Mouse (Mus musculus): ENCODE data around the gene Gm17657. TPM values are rescaled to one million over a fixed set of nuclear protein-coding genes. Genes with fewer than 3 reads are reported as not detected.

Gene Gm17657
- polyA plus RNA-seq, 1 experiment: not detected

DNA sequence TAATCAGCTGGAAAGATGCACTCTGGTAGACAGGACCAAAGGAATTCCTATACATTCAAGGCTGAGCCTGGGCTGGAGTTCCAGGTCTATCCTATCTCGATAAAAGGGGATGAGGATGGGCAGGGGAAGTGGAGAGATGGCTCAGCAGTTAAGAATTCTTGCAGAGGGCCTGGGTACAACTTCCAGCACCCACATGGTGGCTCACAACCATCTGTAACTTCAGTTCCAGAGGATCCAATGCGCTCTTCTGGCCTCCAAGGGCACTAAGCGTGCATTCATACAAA, 52.4 kb downstream of the Gm17657 start:
- Histone ChIP-seq H3K4me3 (ENCODE audit: low read depth, low read length) (no peak overlapping the region), H3K27ac (ENCODE audit: insufficient read depth, low read depth, low read length) (no peak overlapping the region), H3K27me3 (ENCODE audit: control insufficient read depth, insufficient read depth, low read length) (no peaks in the 10 kb centered on the region), H3K36me3 (ENCODE audit: control insufficient read depth, insufficient read depth, low read length) (peaks cover 27% of the 10 kb centered on the region), H3K4me1 (ENCODE audit: control insufficient read depth, insufficient read depth, insufficient read length, low read length) (peaks cover 4% of the 10 kb centered on the region; the same call in 1 of the 2 replicates)
- TF ChIP-seq CTCF (IDR thresholded peaks at IDR 0.05; ENCODE audit: extremely low read depth, insufficient read length, insufficient replicate concordance, low read depth, low read length): no peak
- no peak for TF ChIP-seq POLR2A (IDR thresholded peaks at IDR 0.05; ENCODE audit: low read depth, low read length)
- 87% methylated on average over 3 of the region's 3 CpGs for WGBS

DNA sequence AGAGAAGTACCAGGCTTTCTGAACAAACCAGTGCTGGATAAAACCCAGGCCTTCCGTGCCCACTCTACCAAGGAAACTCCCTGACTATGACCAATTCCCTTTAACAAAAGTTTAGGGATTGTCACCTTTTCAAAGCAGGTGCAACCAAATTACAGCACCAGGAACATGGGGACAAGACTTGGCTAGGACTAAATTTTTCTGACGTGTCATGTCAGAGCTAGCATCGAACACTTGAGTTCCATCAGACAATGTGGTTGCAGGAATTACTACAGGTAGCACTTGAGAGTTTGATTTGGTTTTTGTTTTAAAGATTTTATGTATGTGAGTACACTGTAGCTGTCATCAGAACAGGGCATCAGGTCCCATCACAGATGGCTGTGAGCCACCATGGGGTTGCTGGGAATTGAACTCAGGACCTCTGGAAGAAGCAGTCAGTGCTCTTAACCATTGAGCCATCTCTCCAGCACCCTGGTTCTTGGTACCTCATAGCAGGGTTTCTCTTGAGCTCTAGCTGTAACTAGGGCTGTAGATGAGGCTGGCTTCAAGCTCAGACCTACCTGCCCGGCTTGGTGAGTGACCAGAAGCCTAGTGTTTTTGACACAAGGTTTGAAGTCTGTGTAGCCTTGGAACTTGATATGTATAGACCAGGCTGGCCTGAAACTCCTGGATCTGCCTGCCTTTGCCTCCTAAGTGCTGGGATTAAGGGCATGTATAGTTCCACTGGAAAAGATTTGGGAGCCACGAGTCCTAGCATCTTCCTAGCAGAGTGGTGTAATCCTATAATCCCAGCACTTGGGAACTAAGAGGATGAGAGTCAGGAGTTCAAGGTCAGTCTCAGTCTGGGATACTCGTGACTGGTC, 53.0 kb downstream of the Gm17657 start:
- TF ChIP-seq CTCF (IDR thresholded peaks at IDR 0.05; ENCODE audit: extremely low read depth, insufficient read length, insufficient replicate concordance, low read depth, low read length) (no peak), POLR2A (IDR thresholded peaks at IDR 0.05; ENCODE audit: low read depth, low read length) (no peak)
- WGBS: 75% methylated on average over 6 of the region's 6 CpGs
- Histone ChIP-seq H3K27me3 (ENCODE audit: control insufficient read depth, insufficient read depth, low read length) (no peaks in the 10 kb centered on the region), H3K36me3 (ENCODE audit: control insufficient read depth, insufficient read depth, low read length) (peaks cover 32% of the 10 kb centered on the region), H3K4me3 (ENCODE audit: low read depth, low read length) (no peak overlapping the region), H3K4me1 (ENCODE audit: control insufficient read depth, insufficient read depth, insufficient read length, low read length) (peaks cover 4% of the 10 kb centered on the region; the same call in 1 of the 2 replicates), H3K27ac (ENCODE audit: insufficient read depth, low read depth, low read length) (no peak overlapping the region)

DNA sequence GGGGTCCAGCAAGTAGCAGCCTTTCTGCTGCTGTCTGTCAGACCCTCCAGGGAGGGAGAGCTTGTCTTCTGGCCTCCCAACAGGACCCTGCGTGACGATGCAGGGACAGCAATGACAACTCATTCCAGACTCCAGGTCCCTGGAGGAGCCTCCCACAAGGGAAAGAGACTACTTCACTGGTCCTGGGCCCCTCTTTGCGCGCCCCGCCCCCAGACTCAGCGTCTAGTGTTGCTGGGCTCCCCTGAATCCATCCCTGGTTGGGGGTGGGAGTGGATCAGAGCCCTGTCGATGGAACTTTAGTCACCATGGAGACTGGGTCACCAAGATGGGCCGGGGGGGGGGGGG, 54.7 kb downstream of the Gm17657 start:
- Histone ChIP-seq H3K27ac (ENCODE audit: insufficient read depth, low read depth, low read length) (peak overlapping the region; percentile 60), H3K4me1 (ENCODE audit: control insufficient read depth, insufficient read depth, insufficient read length, low read length) (peaks cover 4% of the 10 kb centered on the region; the same call in 1 of the 2 replicates), H3K27me3 (ENCODE audit: control insufficient read depth, insufficient read depth, low read length) (no peaks in the 10 kb centered on the region), H3K36me3 (ENCODE audit: control insufficient read depth, insufficient read depth, low read length) (peaks cover 32% of the 10 kb centered on the region), H3K4me3 (ENCODE audit: low read depth, low read length) (peak overlapping the region; percentile 44)
- 71% methylated on average over 7 of the region's 8 CpGs for WGBS
- TF ChIP-seq CTCF (IDR thresholded peaks at IDR 0.05; ENCODE audit: extremely low read depth, insufficient read length, insufficient replicate concordance, low read depth, low read length) (no peak), POLR2A (IDR thresholded peaks at IDR 0.05; ENCODE audit: low read depth, low read length) (no peak)

DNA sequence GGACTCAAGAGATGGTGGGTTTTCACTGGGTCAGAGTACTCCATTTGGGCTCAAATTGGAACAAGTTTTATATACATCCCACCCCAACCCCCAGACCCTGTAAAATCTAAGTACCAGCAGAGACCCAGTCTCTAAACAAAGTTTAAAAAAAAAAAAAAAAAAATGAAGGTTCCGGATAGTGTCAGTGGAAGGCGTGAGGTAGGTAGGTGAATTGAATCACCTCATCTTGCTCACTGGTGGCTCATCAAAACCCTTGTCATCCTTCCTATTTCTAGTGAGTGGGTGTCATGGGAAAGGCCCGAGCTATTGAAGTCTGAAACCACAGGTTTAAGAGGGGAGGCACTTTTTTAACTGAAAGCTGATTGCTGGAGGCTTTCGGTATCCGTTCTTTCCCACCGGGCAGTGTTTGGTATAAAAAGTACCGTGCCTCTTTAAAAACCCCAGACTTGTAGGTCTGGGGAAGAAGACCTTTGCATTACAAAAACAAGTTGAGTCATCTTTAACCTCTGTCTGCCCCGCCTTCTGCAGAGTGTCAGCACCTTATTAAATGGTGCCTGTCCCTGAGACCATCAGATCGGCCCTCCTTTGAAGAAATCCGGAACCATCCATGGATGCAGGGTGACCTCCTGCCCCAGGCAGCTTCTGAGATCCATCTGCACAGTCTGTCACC, 55.2 kb downstream of the Gm17657 start:
- Histone ChIP-seq H3K27me3 (ENCODE audit: control insufficient read depth, insufficient read depth, low read length) (no peaks in the 10 kb centered on the region), H3K4me1 (ENCODE audit: control insufficient read depth, insufficient read depth, insufficient read length, low read length) (peaks cover 4% of the 10 kb centered on the region; the same call in 1 of the 2 replicates), H3K36me3 (ENCODE audit: control insufficient read depth, insufficient read depth, low read length) (peaks cover 32% of the 10 kb centered on the region), H3K27ac (ENCODE audit: insufficient read depth, low read depth, low read length) (peak overlapping the region; percentile 69), H3K4me3 (ENCODE audit: low read depth, low read length) (peak overlapping the region; percentile 44)
- no peak for TF ChIP-seq CTCF (IDR thresholded peaks at IDR 0.05; ENCODE audit: extremely low read depth, insufficient read length, insufficient replicate concordance, low read depth, low read length)
- no peak for TF ChIP-seq POLR2A (IDR thresholded peaks at IDR 0.05; ENCODE audit: low read depth, low read length)
- WGBS: 79% methylated on average over 10 of the region's 10 CpGs

DNA sequence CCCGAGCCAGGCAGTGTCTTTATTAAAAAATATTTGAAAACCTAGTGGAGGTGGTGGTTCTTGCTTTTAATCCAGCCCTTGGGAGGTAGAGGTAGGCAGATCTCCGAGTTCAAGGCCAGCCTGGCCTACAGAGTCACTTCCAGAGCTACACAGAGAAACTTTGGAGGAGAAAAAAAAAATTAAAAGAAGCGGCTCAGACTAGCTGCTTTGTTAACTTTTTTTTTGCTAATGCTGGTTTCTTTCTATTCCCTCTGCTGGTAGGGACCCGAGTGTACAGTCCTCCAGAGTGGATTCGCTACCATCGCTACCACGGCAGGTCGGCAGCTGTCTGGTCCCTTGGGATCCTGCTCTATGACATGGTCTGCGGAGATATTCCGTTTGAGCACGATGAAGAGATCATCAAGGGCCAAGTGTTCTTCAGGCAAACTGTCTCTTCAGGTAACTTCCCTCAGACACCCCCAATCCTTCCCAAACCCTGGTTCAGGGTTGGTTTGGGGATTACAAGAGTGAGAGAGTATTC, 55.9 kb downstream of the Gm17657 start:
- peaks cover 8% of the 10 kb centered on the region; the same call in 1 of the 2 replicates for H3K4me1 ChIP-seq (ENCODE audit: control insufficient read depth, insufficient read depth, insufficient read length, low read length)
- H3K27me3 ChIP-seq (ENCODE audit: control insufficient read depth, insufficient read depth, low read length): no peaks in the 10 kb centered on the region
- peak overlapping the region; percentile 69 for H3K27ac ChIP-seq (ENCODE audit: insufficient read depth, low read depth, low read length)
- peak overlapping the region; percentile 92 for H3K4me3 ChIP-seq (ENCODE audit: low read depth, low read length)
- WGBS: 71% methylated on average over 11 of the region's 11 CpGs
- no peak for TF ChIP-seq POLR2A (IDR thresholded peaks at IDR 0.05; ENCODE audit: low read depth, low read length)
- no peak for TF ChIP-seq CTCF (IDR thresholded peaks at IDR 0.05; ENCODE audit: extremely low read depth, insufficient read length, insufficient replicate concordance, low read depth, low read length)
- peaks cover 32% of the 10 kb centered on the region for H3K36me3 ChIP-seq (ENCODE audit: control insufficient read depth, insufficient read depth, low read length)

DNA sequence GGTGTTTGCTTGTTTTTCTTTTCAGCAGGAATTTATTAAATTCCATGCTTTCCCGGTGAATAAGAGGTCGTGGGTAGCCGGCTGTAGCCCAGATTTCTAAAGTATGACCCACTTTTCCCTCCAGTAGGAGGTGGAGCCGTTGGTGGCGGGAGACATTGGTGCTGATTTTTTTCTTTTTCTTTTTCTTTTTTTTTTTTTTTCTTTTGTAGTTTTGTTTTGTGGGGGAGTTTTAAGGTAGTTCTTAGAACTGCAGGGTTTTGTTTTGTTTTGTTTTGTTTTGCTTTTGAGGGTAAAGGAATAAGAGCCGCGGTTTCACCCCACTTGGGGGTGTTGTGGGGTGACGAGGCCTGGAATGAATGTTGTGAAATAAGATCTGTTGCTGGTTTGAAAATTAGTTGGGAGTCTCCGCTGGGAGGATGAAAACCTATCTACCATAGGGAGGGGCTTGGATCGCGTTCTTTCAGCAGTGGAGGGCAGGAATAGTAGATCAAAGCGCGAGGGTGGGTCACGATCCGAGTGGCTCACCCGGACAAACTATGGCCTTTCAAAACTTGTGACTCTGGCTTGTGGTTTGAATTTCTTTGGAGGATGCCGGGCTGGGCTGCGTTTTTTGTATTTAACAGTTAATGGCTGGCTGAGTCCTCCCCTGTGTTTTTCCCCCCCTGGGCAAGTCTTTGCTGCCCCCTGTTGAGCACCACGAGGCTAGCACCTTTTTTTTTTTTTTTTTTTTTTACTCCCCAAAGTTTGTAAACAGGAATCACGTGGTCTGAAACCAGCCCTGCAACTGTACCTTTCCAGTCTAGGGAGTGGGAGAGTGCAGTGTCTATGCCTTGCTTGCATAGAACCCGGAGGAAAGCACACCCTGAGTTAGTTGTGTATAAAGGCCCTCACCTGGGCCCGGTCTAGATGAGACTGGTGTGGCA, 56.9 kb downstream of the Gm17657 start:
- Histone ChIP-seq H3K4me3 (ENCODE audit: low read depth, low read length) (peak overlapping the region; percentile 92), H3K4me1 (ENCODE audit: control insufficient read depth, insufficient read depth, insufficient read length, low read length) (peaks cover 15% of the 10 kb centered on the region; the same call in 1 of the 2 replicates), H3K27ac (ENCODE audit: insufficient read depth, low read depth, low read length) (peak overlapping the region; percentile 93), H3K27me3 (ENCODE audit: control insufficient read depth, insufficient read depth, low read length) (no peaks in the 10 kb centered on the region), H3K36me3 (ENCODE audit: control insufficient read depth, insufficient read depth, low read length) (peaks cover 32% of the 10 kb centered on the region)
- WGBS: 1% methylated on average over 22 of the region's 22 CpGs
- TF ChIP-seq CTCF (IDR thresholded peaks at IDR 0.05; ENCODE audit: extremely low read depth, insufficient read length, insufficient replicate concordance, low read depth, low read length) (peak; percentile 84), POLR2A (IDR thresholded peaks at IDR 0.05; ENCODE audit: low read depth, low read length) (no peak; the same call in 1 of the 2 replicates)
